Mouse (Mus musculus): ENCODE data around the gene Serpina9. TPM values are rescaled to one million over a fixed set of nuclear protein-coding genes. Genes with fewer than 3 reads are reported as not detected.

The Serpina9 gene
- total RNA-seq (2018; cell fraction: chromatin; rRNA removed), result not detected
- total RNA-seq (2018; cell fraction: cytosol; rRNA removed), result not detected
- total RNA-seq (2018; cell fraction: nucleus; rRNA removed), result not detected
- not detected in 3 replicates for polyA plus RNA-seq (2018)

GRCm38 (mm10) chr12:104013620-104014019 is at the start of gene Serpina9:
Serpina9 (minus strand) TSS chr12:104013755.
- 92% methylated on average over 6 of the region's 6 CpGs for WGBS (ENCODE audit: missing documents)
- Histone ChIP-seq H3K27ac (no peak within 1 kb of the TSS), H3K79me2 (ENCODE audit: inconsistent target) (no peaks in the 10 kb centered on the region), H3K36me3 (ENCODE audit: inconsistent target) (no peaks in the 10 kb centered on the region), H3K4me3 (ENCODE audit: inconsistent target) (no peak within 1 kb of the TSS)

GRCm38 (mm10) chr12:104061862-104062261 is 48.3 kb upstream of the Serpina9 start:
- H3K36me3 ChIP-seq (ENCODE audit: inconsistent target), result no peaks in the 10 kb centered on the region
- WGBS (ENCODE audit: missing documents), result 8% methylated on average over 2 of the region's 2 CpGs
- no peaks in the 10 kb centered on the region for H3K79me2 ChIP-seq (ENCODE audit: inconsistent target)
- no peak overlapping the region for H3K4me3 ChIP-seq (ENCODE audit: inconsistent target)
- H3K27ac ChIP-seq, result no peak overlapping the region

DNA sequence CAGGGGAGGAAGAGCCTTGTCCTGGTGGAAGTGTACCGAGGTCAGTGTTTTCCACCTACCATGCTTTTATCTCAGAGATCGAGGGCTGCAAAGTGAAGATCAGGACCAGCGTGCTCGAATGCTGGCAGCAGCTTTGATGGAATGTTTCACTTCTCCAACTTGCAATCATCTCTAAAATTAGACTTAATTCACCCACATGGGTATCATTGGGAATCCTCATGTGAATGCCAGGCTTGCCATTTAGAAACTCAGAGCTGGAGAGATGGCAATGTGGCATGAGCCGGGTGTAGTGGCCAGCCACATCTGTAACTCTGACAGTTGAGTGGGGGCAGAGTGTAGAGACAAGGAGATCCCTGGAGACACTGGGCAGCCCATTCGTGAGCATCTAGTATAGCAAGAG is 46.6 kb upstream of the Serpina9 start:
- Histone ChIP-seq H3K79me2 (ENCODE audit: inconsistent target) (no peaks in the 10 kb centered on the region), H3K4me3 (ENCODE audit: inconsistent target) (no peak overlapping the region), H3K27ac (no peak overlapping the region), H3K36me3 (ENCODE audit: inconsistent target) (no peaks in the 10 kb centered on the region)
- WGBS (ENCODE audit: missing documents), result 52% methylated on average over 6 of the region's 6 CpGs

- no peak overlapping the region for H3K4me3 ChIP-seq (ENCODE audit: inconsistent target)
- 82% methylated on average over 7 of the region's 7 CpGs for WGBS (ENCODE audit: missing documents)
- H3K79me2 ChIP-seq (ENCODE audit: inconsistent target), result no peaks in the 10 kb centered on the region
- no peak overlapping the region for H3K27ac ChIP-seq
- H3K36me3 ChIP-seq (ENCODE audit: inconsistent target), result no peaks in the 10 kb centered on the region
Observed at GRCm38 (mm10) chr12:104057531-104057930, 44.0 kb upstream of the Serpina9 start.

GRCm38 (mm10) chr12:104057050-104057449 is 43.5 kb upstream of the Serpina9 start:
- no peak overlapping the region for H3K27ac ChIP-seq
- 10% methylated on average over 4 of the region's 4 CpGs for WGBS (ENCODE audit: missing documents)
- H3K79me2 ChIP-seq (ENCODE audit: inconsistent target), result no peaks in the 10 kb centered on the region
- H3K36me3 ChIP-seq (ENCODE audit: inconsistent target), result no peaks in the 10 kb centered on the region
- no peak overlapping the region for H3K4me3 ChIP-seq (ENCODE audit: inconsistent target)

GRCm38 (mm10) chr12:104055755-104056154 is 42.2 kb upstream of the Serpina9 start:
- WGBS (ENCODE audit: missing documents), result 83% methylated on average over 7 of the region's 8 CpGs
- H3K27ac ChIP-seq, result no peak overlapping the region
- H3K36me3 ChIP-seq (ENCODE audit: inconsistent target), result no peaks in the 10 kb centered on the region
- H3K79me2 ChIP-seq (ENCODE audit: inconsistent target), result no peaks in the 10 kb centered on the region
- no peak overlapping the region for H3K4me3 ChIP-seq (ENCODE audit: inconsistent target)

DNA sequence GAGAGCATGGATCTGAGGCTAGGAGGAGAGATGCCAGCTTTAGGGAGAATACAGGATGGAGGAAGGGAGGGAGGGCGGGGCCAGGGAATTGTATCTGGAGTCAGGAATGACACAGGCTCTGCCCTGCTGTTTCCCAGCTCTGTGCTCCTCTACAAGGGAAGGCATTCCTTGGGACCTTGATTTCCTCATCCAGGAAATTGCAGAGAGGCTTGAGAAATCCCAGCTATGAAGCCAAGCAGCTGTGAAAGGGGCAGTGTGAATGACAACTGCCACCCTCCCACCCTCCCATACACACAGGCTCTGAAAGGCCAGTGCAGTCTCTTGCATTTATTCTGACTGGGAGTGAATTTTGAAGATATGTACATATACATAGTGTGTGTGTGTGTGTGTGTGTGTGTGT is 40.4 kb upstream of the Serpina9 start:
- no peak overlapping the region for H3K27ac ChIP-seq
- no peaks in the 10 kb centered on the region for H3K36me3 ChIP-seq (ENCODE audit: inconsistent target)
- 56% methylated on average over 1 of the region's 1 CpGs for WGBS (ENCODE audit: missing documents)
- H3K79me2 ChIP-seq (ENCODE audit: inconsistent target), result no peaks in the 10 kb centered on the region
- H3K4me3 ChIP-seq (ENCODE audit: inconsistent target), result no peak overlapping the region

DNA sequence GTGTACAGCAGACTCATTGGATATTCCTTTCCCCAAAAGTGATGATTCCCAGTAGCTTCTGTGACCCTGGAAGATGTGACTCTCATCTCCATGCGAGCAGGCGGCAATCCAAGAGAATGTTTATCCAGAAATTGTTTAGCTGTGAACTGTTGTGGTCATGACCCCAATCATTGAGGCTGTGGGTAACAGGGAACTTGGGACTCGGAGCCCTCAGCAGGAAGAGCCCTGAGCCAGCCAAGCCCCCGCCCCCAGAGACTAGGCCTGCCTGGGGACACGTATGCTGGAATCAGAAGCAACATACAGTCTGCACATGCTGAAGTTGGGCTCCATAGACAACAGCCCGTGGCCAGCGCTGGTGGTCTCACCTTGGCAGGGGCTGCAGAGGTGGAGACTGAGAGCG is 32.2 kb upstream of the Serpina9 start:
- WGBS (ENCODE audit: missing documents), result 92% methylated on average over 8 of the region's 8 CpGs
- no peak overlapping the region for H3K27ac ChIP-seq
- no peak overlapping the region for H3K4me3 ChIP-seq (ENCODE audit: inconsistent target)
- H3K79me2 ChIP-seq (ENCODE audit: inconsistent target), result no peaks in the 10 kb centered on the region
- no peaks in the 10 kb centered on the region for H3K36me3 ChIP-seq (ENCODE audit: inconsistent target)

- H3K27ac ChIP-seq, result no peak within 1 kb of the TSS
- 80% methylated on average over 5 of the region's 7 CpGs for WGBS (ENCODE audit: missing documents)
- H3K4me3 ChIP-seq (ENCODE audit: inconsistent target), result no peak within 1 kb of the TSS
- no peaks in the 10 kb centered on the region for H3K79me2 ChIP-seq (ENCODE audit: inconsistent target)
- H3K36me3 ChIP-seq (ENCODE audit: inconsistent target), result no peaks in the 10 kb centered on the region
Observed at GRCm38 (mm10) chr12:104044343-104044742, 30.8 kb upstream of the Serpina9 start, which contains the start of gene Serpina12. Serpina12 (minus strand) TSS chr12:104044443.

- Histone ChIP-seq H3K79me2 (ENCODE audit: inconsistent target) (no peaks in the 10 kb centered on the region), H3K4me3 (ENCODE audit: inconsistent target) (no peak overlapping the region), H3K27ac (0 out of 2 replicates have a peak overlapping the region, but pooled peaks have one; percentile 8), H3K36me3 (ENCODE audit: inconsistent target) (no peaks in the 10 kb centered on the region)
- 55% methylated on average over 2 of the region's 2 CpGs for WGBS (ENCODE audit: missing documents)
Observed at GRCm38 (mm10) chr12:104042753-104043152, 29.2 kb upstream of the Serpina9 start.

DNA sequence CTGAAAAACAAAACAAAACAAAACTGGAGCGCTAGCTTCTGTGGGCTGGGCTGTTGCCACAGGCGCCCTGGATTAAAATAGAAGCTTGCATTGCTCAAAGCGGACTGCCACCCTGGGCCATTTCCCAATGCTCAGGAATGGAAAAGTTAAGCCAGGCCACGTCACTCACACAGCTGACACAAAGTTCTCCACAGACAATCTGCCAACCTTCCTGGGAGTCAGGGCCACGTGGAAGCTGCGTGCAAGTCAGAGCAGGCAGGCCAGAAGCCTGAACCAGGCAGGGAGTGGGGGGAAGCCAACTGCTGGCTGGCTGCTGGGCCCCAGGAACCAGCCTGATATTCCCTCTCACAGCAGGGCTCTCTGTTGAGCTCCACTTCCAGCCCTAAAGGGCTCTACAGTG is 27.8 kb upstream of the Serpina9 start:
- H3K4me3 ChIP-seq (ENCODE audit: inconsistent target), result no peak overlapping the region
- H3K27ac ChIP-seq, result peak overlapping the region; percentile 28
- H3K79me2 ChIP-seq (ENCODE audit: inconsistent target), result no peaks in the 10 kb centered on the region
- no peaks in the 10 kb centered on the region for H3K36me3 ChIP-seq (ENCODE audit: inconsistent target)
- 67% methylated on average over 6 of the region's 6 CpGs for WGBS (ENCODE audit: missing documents)

GRCm38 (mm10) chr12:104038181-104038580 is 24.6 kb upstream of the Serpina9 start:
- H3K36me3 ChIP-seq (ENCODE audit: inconsistent target), result no peaks in the 10 kb centered on the region
- H3K27ac ChIP-seq, result no peak overlapping the region
- H3K4me3 ChIP-seq (ENCODE audit: inconsistent target), result no peak overlapping the region
- H3K79me2 ChIP-seq (ENCODE audit: inconsistent target), result no peaks in the 10 kb centered on the region
- 92% methylated on average over 7 of the region's 7 CpGs for WGBS (ENCODE audit: missing documents)

- H3K27ac ChIP-seq, result no peak overlapping the region
- H3K79me2 ChIP-seq (ENCODE audit: inconsistent target), result no peaks in the 10 kb centered on the region
- no peak overlapping the region for H3K4me3 ChIP-seq (ENCODE audit: inconsistent target)
- no CpG with 5 or more reads among the region's 1 CpGs for WGBS (ENCODE audit: missing documents)
- no peaks in the 10 kb centered on the region for H3K36me3 ChIP-seq (ENCODE audit: inconsistent target)
Observed at GRCm38 (mm10) chr12:104033752-104034151, 20.2 kb upstream of the Serpina9 start.

DNA sequence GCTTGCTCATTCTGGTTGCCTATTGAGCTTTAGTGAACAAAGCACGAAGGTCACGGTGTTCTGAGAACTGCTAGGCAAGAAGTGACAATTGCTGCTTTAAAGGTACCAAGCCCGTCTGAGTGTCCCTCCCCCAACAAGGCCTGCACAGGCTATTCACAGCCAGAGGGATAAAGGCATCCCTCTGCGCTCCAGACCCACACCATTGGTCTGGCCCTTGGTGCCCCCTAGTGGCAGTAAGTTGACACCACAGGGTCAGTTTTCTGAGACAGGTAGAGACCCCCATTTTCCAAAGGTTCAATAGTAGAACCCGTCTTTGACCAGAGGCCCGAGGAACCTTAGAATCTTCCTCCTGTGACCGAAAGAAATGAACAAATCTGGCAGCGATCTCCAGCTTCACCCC is 16.4 kb upstream of the Serpina9 start:
- no peak overlapping the region for H3K4me3 ChIP-seq (ENCODE audit: inconsistent target)
- no peaks in the 10 kb centered on the region for H3K36me3 ChIP-seq (ENCODE audit: inconsistent target)
- H3K27ac ChIP-seq, result no peak overlapping the region
- no peaks in the 10 kb centered on the region for H3K79me2 ChIP-seq (ENCODE audit: inconsistent target)
- WGBS (ENCODE audit: missing documents), result 57% methylated on average over 8 of the region's 8 CpGs

GRCm38 (mm10) chr12:104015280-104015679 is 1.7 kb upstream of the Serpina9 start:
- Histone ChIP-seq H3K79me2 (ENCODE audit: inconsistent target) (no peaks in the 10 kb centered on the region), H3K27ac (no peak overlapping the region), H3K4me3 (ENCODE audit: inconsistent target) (no peak overlapping the region), H3K36me3 (ENCODE audit: inconsistent target) (no peaks in the 10 kb centered on the region)
- WGBS (ENCODE audit: missing documents), result 35% methylated on average over 3 of the region's 3 CpGs

GRCm38 (mm10) chr12:104004689-104005088 is 8.9 kb downstream of the Serpina9 start:
- Histone ChIP-seq H3K36me3 (ENCODE audit: inconsistent target) (no peaks in the 10 kb centered on the region), H3K4me3 (ENCODE audit: inconsistent target) (no peak overlapping the region), H3K27ac (no peak overlapping the region), H3K79me2 (ENCODE audit: inconsistent target) (no peaks in the 10 kb centered on the region)
- 95% methylated on average over 5 of the region's 5 CpGs for WGBS (ENCODE audit: missing documents)
